Comparison of ENCODE assay signal across 15 mouse cellular contexts in the genomic region with DNA sequence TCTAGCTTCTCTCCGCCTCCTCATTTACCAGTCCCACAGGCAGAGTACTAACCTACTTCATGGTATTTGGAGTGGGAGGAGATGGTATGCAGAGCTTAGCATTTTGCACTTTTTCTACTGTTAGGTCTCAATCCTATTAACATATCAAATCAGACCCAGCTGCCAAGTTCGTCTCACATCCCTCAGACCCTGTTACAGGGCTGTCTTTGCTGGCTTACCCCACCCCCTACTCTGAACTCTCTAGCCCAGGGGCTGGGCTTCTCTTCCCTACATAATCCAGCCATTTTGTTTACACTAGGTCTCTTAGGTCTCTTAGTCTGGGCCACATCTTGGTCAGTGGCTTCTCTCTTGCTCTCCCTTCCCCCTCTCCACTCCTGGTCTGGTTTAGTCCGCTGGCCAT. TPM values are rescaled to one million over a fixed set of nuclear protein-coding genes. Genes with fewer than 3 reads are reported as not detected.
"Had no signal": no experiment of that assay in that cellular context is flagged by ENCODE, and none has a peak within 500 bp of the region (broad histone marks: within the 10 kb centered on the region; RNA-seq: fewer than 3 reads in every experiment).

No protein-coding gene starts in this region.

- H3K27me3 ChIP-seq: limb, embryonic 12.5 days; neural tube, embryonic 12.5 days; stomach, embryonic 15.5 days had no signal

- H3K4me2 ChIP-seq: limb, embryonic 12.5 days; neural tube, embryonic 12.5 days; stomach, embryonic 15.5 days had no signal

- H3K4me3 ChIP-seq: left cerebral cortex, adult 2 months; limb, embryonic 12.5 days; neural tube, embryonic 12.5 days; stomach, embryonic 15.5 days had no signal

- H3K9me3 ChIP-seq: limb, embryonic 12.5 days; neural tube, embryonic 12.5 days; stomach, embryonic 15.5 days had no signal

- H3K27ac ChIP-seq: kidney, postnatal 0 days; left cerebral cortex, adult 2 months; limb, embryonic 12.5 days; liver, embryonic 14.5 days; neural tube, embryonic 12.5 days; stomach, embryonic 15.5 days had no signal

- H3K36me3 ChIP-seq: stomach, embryonic 15.5 days had no signal

- H3K9ac ChIP-seq: limb, embryonic 12.5 days; liver, embryonic 14.5 days; neural tube, embryonic 12.5 days; stomach, embryonic 15.5 days had no signal

- DNase-seq: kidney, adult 11 months; kidney, adult 9 months; kidney, postnatal 36 days; lung, adult 18-20 months; right cerebral cortex, postnatal 4 days; spleen, adult 18-20 months; thymus, adult 2 months; thymus, postnatal 25 days had no signal

- H3K4me1 ChIP-seq: neural tube, embryonic 12.5 days had no signal

RNA-seq across cellular contexts. Expression of gene Ntsr2, which starts 16.0 kb away (rescaled TPM):
- polyA plus RNA-seq: limb, embryonic 12.5 days; liver, adult 2 months; liver, embryonic 14.5 days had no signal
